In the genomic region with DNA sequence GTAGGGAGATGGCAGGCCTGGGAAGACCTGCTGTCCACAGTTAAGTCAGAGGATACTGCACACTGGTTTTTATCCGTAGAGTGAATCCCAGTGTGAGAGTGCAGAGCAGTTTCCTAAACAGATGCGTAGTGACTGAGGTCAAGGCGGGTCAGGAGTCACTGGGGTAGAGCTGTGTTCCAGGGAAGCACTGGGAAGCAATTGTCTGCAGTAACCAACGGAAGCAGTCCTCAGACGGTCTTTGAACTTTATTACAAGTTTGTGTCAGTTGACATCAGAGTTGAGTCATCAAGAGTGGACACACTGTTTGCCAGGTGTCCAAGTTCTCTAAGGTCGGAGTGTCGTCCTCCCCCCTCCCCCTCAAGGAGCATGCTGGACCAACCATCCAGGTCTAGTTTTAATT, we compare ENCODE assay signal across 9 mouse cellular contexts. TPM values are rescaled to one million over a fixed set of nuclear protein-coding genes. Genes with fewer than 3 reads are reported as not detected.
A peak's percentile ranks its signal among the peaks of the same experiment; 100 is the strongest.
DNase-seq lines count a peak whose midpoint lies in the region; ATAC-seq and TF ChIP-seq lines count a peak whose summit lies in the region.
"Had no signal": no experiment of that assay in that cellular context is flagged by ENCODE, and none has a peak within 500 bp of the region (broad histone marks: within the 10 kb centered on the region; RNA-seq: fewer than 3 reads in every experiment).

No protein-coding gene starts in this region.

- H3K4me3 ChIP-seq in cerebellum, adult 2 months (replicated peaks; ENCODE audit: insufficient read depth, low read depth, low read length), result peak overlapping the region; percentile 20
- no peak overlapping the region for H3K4me3 ChIP-seq in heart, embryonic 15.5 days
- H3K4me3 ChIP-seq in midbrain, embryonic 10.5 days, result peak overlapping the region; percentile 95

- H3K27ac ChIP-seq in cerebellum, adult 2 months (ENCODE audit: insufficient read depth, low read length), result no peak overlapping the region
- H3K27ac ChIP-seq in heart, embryonic 15.5 days, result no peak overlapping the region
- no peak overlapping the region for H3K27ac ChIP-seq in midbrain, embryonic 10.5 days (replicated peaks)

- peak overlapping the region; percentile 27; the same call in 1 of the 2 replicates for H3K4me2 ChIP-seq in heart, embryonic 15.5 days

- H3K36me3 ChIP-seq in heart, embryonic 15.5 days, result peaks cover 34% of the 10 kb centered on the region
- H3K36me3 ChIP-seq in midbrain, embryonic 10.5 days, result peaks cover 93% of the 10 kb centered on the region

- peak in 1 of 2 experiments; percentile 15 for DNase-seq in cerebellum, adult 2 months
- no peak for DNase-seq in cerebellum, adult 8-10 months
- DNase-seq in adrenal gland, postnatal 36 days, result peak; percentile 12 to 28
- no peak for DNase-seq in midbrain, embryonic 10.5 days (ENCODE audit: low spot score)
- DNase-seq in urinary bladder, postnatal 36 days (ENCODE audit: low spot score in 2 of 2), result no peak
- DNase-seq in spleen, adult 18-20 months, result no peak
- DNase-seq: B cell, adult 2 months had no signal

- no peak for ATAC-seq in heart, embryonic 15.5 days (replicated peaks; ENCODE audit: insufficient number of reproducible peaks, insufficient read depth, low FRiP score, low read depth)
- no peak for ATAC-seq in megakaryocyte, adult 5-6 weeks (ENCODE audit: poor library complexity, severe bottlenecking)

- H3K9me3 ChIP-seq in heart, embryonic 15.5 days (replicated peaks), result no peaks in the 10 kb centered on the region
- no peaks in the 10 kb centered on the region for H3K9me3 ChIP-seq in midbrain, embryonic 10.5 days (replicated peaks)

- no peak for TF ChIP-seq CTCF in cerebellum, adult 2 months (IDR thresholded peaks at IDR 0.05; ENCODE audit: borderline replicate concordance, insufficient read depth, low read depth, low read length)

- no peaks in the 10 kb centered on the region for H3K27me3 ChIP-seq in cerebellum, adult 2 months (ENCODE audit: control insufficient read depth, insufficient read depth, low read length)
- H3K27me3 ChIP-seq in heart, embryonic 15.5 days, result no peaks in the 10 kb centered on the region
- no peaks in the 10 kb centered on the region for H3K27me3 ChIP-seq in midbrain, embryonic 10.5 days (ENCODE audit: low read depth, poor library complexity, severe bottlenecking)

- 31% methylated on average over 7 of the region's 7 CpGs for WGBS in cerebellum, adult 2 months
- WGBS in heart, embryonic 15.5 days, result 54% methylated on average over 7 of the region's 7 CpGs
- 39% methylated on average over 7 of the region's 7 CpGs for WGBS in midbrain, embryonic 10.5 days

- H3K9ac ChIP-seq in heart, embryonic 15.5 days, result no peak overlapping the region

- H3K4me1 ChIP-seq in cerebellum, adult 2 months (ENCODE audit: control insufficient read depth, insufficient read depth, low read length), result peaks cover 27% of the 10 kb centered on the region
- peaks cover 44% of the 10 kb centered on the region for H3K4me1 ChIP-seq in heart, embryonic 15.5 days (replicated peaks)
- peaks cover 83% of the 10 kb centered on the region for H3K4me1 ChIP-seq in midbrain, embryonic 10.5 days

- TF ChIP-seq POLR2A in cerebellum, adult 2 months (IDR thresholded peaks at IDR 0.05; ENCODE audit: borderline replicate concordance, insufficient read depth, low read length), result no peak

RNA-seq across cellular contexts. Expression of a gene that starts 6.0 kb away (rescaled TPM):
- 344 and 362 TPM in 2 replicates for polyA plus RNA-seq in cerebellum, adult 2 months (2012; rRNA removed)
- total RNA-seq in adrenal gland, postnatal 36 days (2021), result 1,000 to 10,000 TPM; 1,153 to 1,605 TPM
- polyA plus RNA-seq in heart, embryonic 15.5 days (2015; fragmentation: Nextera tagmentation; extraction: Ambion mirVana), result 266 and 375 TPM in 2 replicates
- 313 and 341 TPM in 2 replicates for polyA plus RNA-seq in midbrain, embryonic 10.5 days (2016; fragmentation: Nextera tagmentation; extraction: Ambion mirVana)
- 25.8 and 34.1 TPM in 2 replicates for total RNA-seq in megakaryocyte, adult 5-6 weeks (2015)
- total RNA-seq in megakaryocyte, adult 5-6 weeks (2017), result 15.9 and 17.3 TPM in 2 replicates

Comparison
In these comparisons a context has a peak if more than half of its experiments do, and no peak if none do; other contexts are left out.
1. DNase-seq: peak in adrenal gland, postnatal 36 days (2 of 2); none in cerebellum, adult 8-10 months (single experiment), midbrain, embryonic 10.5 days (single experiment), urinary bladder, postnatal 36 days (0 of 2) and spleen, adult 18-20 months (0 of 2).